Mouse (Mus musculus) kidney, postnatal 36 days (tissue): ENCODE results near the gene Ndufb8.
A peak's percentile ranks its signal among the peaks of the same experiment; 100 is the strongest.

ENCODE experiments used
- DNase-seq, 2 experiments: peaks; one replicate each; pipeline ENCODE4 v3.0.0; 2021 to 2022; ENCODE audit warnings: mixed read lengths in 2 of 2

Ndufb8 gene

GRCm38 (mm10) chr19:44554861-44555590, at the start of gene Ndufb8:
Gene Ndufb8 (minus strand): TSS chr19:44555440.
- DNase-seq = peak; percentile 97 to 98

- no peak for DNase-seq
These were observed 38.9 kb upstream of the Ndufb8 start for GRCm38 (mm10) chr19:44594180-44594579.

- DNase-seq = no peak
These were observed 36.4 kb upstream of the Ndufb8 start for GRCm38 (mm10) chr19:44591638-44592037.

DNA sequence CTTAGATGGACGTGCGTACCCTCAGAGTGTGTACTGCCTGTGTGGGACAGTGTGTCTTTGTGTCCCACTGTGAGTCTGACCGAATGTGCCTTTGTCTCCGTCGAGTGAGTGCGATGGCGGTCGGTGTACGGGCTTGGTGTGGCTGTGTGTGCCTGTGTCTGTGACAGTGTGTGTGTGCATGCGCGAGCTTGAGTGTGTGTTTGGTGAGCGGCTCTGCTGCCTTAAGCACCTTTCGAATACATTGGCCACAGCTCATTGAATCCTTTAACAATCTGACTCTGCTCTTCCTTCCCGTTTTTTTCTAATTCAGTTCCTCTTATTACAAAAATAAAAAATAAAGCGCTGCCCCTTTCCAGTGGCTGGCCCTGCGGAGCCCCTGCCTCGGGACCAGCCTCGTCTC, 35.8 kb upstream of the Ndufb8 start:
- no peak for DNase-seq

- DNase-seq = no peak
These were observed 34.5 kb upstream of the Ndufb8 start for GRCm38 (mm10) chr19:44589591-44590223.

- DNase-seq = no peak
These were observed 32.8 kb upstream of the Ndufb8 start for GRCm38 (mm10) chr19:44588036-44588435.

GRCm38 (mm10) chr19:44582638-44583309, 27.5 kb upstream of the Ndufb8 start:
- peak; percentile 90 to 97 for DNase-seq

DNA sequence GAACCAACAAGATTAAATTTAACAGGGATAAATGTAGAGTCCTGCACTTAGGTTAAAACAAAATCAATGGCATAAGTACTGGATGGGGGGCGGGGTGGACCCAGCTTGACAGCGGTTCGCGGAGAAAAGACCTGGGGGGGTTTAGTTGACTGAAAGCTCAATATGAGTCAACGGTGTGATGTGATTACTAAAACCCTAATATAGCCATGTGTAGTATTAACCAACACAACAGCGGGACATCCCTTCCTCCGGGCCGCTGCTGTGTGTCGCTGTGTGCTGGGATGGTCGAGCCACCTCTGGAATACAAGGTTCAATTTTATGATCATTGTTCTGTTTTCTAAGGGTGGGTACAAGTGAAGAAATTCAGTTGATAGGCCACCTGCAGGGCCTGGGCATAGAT, 26.9 kb upstream of the Ndufb8 start:
- no peak for DNase-seq

GRCm38 (mm10) chr19:44578038-44578437, 22.8 kb upstream of the Ndufb8 start:
- no peak for DNase-seq

DNA sequence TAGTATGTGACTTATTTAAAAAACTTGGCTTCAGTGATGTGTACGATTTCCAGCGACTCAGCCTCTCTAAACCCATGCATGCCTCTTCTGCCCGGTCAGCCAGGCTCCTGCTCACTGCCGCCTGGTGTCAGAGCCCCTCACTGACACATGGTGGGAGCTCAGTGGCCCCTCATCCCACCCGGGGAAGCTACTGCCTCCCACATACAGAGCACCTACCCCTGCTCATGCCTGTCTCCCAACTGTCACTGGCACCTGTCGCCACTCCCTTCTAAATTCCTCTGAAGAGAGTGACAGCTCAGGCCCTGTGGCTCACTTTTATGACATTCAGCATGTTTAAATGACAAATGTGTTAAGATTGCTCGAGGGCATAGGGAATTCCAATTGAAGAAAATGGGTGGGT, 21.0 kb upstream of the Ndufb8 start:
- no peak for DNase-seq

DNA sequence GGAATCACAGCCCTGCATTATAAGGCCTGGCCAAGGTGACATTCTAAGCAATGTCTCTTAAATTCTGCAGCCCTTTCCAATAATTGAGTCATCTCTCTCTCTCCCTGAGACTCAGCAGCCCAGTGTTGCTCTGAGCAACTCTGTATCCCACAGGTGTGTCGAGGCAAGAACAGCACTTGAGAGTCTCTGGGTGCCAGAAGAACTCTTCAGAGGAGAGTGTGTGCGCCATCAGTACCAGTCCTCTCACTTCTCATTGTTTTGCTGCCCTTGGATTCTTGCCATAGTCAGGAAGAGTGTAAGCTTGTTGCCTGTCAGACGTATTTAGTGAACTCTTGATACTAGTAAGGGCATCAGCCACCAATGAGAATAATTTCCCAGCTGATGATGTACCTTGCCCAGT, 12.5 kb upstream of the Ndufb8 start:
- no peak for DNase-seq

GRCm38 (mm10) chr19:44564006-44564405, 8.8 kb upstream of the Ndufb8 start:
- DNase-seq = no peak

GRCm38 (mm10) chr19:44562652-44563206, 7.5 kb upstream of the Ndufb8 start, which contains the start of gene Hif1an:
Gene Hif1an (plus strand): TSS chr19:44562850.
- DNase-seq = peak; percentile 97

GRCm38 (mm10) chr19:44554490-44554860, 765 bp downstream of the Ndufb8 start:
- no peak for DNase-seq

GRCm38 (mm10) chr19:44553286-44553685, 2.0 kb downstream of the Ndufb8 start:
- peak; percentile 53 to 71 for DNase-seq

DNA sequence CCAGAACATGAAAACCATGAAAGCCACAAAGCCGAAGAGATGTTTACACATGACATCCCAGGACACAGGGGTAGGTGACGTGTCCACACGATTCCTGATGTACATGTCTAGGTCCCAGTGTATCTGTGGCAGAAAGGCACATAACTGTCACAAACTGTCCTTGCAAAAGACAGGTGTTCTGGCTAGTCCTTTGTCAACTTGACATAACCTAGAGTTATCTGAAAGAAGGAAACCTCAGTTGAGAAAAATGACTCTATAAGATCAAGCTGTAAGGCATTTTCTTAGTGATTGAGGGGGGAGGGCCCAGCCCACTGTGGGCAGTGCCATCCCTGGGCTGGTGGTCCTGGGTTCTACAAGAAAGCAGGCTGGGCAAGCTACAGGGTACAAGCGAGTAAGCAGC, 2.5 kb downstream of the Ndufb8 start, which contains the start of gene Gm20538:
Gm20538 (minus strand) TSS at position 101 of the 400 bp plus-strand sequence.
- no peak for DNase-seq

- DNase-seq = peak; percentile 65 to 84
These were observed 9.8 kb downstream of the Ndufb8 start, which contains the start of gene Sec31b for GRCm38 (mm10) chr19:44545321-44546041. Gene Sec31b (minus strand): TSS chr19:44545864.

GRCm38 (mm10) chr19:44544775-44545174, 10.5 kb downstream of the Ndufb8 start:
- peak; percentile 75 to 91 for DNase-seq

- no peak for DNase-seq
These were observed 10.9 kb downstream of the Ndufb8 start for GRCm38 (mm10) chr19:44544372-44544771.

DNA sequence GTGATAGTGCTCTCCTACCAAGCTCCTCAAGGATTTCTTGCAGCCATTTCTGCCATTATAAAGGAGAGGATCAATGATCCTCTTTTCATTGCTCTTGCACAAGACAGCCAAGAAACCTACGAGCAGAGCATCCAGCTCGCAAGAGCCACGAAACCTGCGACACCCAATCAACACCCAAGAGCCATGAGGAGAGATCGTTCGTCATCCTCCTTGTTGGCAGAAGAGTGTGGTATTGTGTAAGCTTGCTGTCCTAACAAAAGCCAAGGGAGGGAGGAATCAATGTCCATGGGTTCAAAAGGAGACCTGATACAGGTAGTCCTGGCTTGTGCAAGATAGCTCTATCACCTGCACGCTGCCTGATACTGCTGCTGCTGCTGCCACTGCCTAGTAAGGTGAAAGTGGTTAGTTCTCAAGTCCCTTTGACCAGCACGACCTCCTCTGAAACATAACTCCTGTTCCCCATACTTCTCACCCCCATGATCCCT, 12.5 kb downstream of the Ndufb8 start:
- DNase-seq = no peak

DNA sequence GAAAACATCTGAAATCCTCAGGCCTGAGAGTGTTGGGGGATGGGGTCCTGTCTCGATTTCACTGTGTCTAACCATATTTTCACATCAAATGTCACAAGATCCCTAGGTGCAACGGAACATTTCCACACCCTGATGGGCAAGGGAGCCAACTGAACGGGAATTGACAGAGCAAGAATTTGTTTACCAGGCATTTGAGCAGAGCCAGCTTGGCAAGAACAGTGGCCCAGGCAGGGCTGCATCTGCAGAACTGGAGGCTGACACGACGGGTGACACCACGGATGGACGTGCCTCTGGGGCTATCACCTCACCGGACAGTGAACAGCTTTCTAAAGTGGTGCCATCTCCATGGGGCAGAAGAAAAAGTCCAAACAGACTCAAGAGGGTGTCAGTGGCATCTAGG, 17.8 kb downstream of the Ndufb8 start:
- no peak for DNase-seq

DNA sequence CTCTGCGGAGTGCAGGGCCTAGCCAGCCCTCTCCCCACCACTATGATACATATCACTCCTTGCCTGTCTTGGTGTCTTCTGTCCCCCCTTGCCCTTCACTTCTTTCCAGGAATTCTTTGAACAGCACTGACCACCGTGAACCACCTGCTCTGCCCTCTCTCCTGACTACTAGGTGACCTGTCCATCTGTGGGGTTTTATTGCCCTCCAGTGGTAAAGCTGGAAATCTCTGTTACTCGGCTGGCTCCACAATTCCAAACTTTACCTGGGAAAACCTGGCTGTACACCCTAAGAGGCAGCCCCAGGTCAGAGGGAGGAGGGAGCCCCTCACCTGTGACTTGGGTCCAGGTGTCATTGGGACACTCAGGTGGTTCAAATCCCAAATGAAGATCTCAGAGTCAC, 19.9 kb downstream of the Ndufb8 start:
- DNase-seq = peak in 1 of 2 experiments; percentile 33
